1 mouse cellular context compared by ENCODE assay signal in the genomic region with DNA sequence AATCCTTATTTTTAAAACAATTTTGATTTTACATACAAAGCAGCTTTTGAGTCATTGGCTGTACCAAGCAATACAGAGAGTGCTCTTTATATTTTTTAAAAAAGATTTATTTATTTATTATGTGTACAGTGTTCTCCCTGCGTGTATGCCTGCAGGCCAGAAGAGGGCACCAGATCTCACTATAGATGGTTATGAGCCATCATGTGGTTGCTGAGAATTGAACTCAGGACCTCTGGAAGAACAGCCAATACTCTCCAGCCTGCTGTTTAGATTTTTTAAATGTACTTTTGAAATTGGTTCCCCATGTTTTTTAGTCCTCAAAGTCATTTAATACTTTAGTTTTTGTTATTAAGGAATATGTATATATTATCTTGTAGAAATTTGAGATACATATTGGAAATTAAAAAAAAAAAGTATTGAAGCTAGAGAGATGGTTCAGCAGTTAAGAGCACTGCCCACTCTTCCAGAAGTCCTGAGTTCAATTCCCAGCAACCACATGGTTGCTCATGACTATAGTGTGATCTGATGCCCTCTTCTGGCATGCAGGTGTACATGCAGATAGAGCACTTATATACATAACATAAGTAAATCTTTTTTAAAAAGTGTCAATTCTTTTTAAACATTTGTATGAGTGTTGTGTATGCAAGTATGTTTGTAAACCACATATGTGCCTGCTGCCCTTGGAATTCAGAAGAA.
TF ChIP-seq lines count a peak whose summit lies in the region.

No protein-coding gene starts in this region.

TF ChIP-seq in CH12.LX, 34 proteins besides CTCF, POLR2A, EP300 and RAD21:
- TF ChIP-seq JUN (IDR thresholded peaks at IDR 0.05; ENCODE audit: insufficient read depth, low read depth, low read length), result no peak
- TF ChIP-seq BHLHE40 (IDR thresholded peaks at IDR 0.05; ENCODE audit: low read depth, low read length), result no peak
- no peak for TF ChIP-seq MAZ (IDR thresholded peaks at IDR 0.05; ENCODE audit: low read depth, low read length)
- peak; percentile 38; the same call in 1 of the 2 replicates for TF ChIP-seq MAX (IDR thresholded peaks at IDR 0.05; ENCODE audit: low read length)
- peak; percentile 20 for TF ChIP-seq SMC3 (IDR thresholded peaks at IDR 0.05; ENCODE audit: low read depth, low read length)
- no peak for TF ChIP-seq E2F4 (IDR thresholded peaks at IDR 0.05; ENCODE audit: insufficient replicate concordance, low read depth, low read length)
- TF ChIP-seq SIN3A (IDR thresholded peaks at IDR 0.05; ENCODE audit: low read length), result 0 out of 2 replicates have a peak, but pooled peaks have one; percentile 21
- TF ChIP-seq ZC3H11A (IDR thresholded peaks at IDR 0.05; ENCODE audit: low read depth, low read length), result no peak
- TF ChIP-seq ZMIZ1 (IDR thresholded peaks at IDR 0.05; ENCODE audit: low read depth, low read length), result no peak
- TF ChIP-seq CHD1 (IDR thresholded peaks at IDR 0.05; ENCODE audit: low read depth, low read length), result peak; percentile 68; the same call in 1 of the 2 replicates
- TF ChIP-seq TBP (conservative IDR thresholded peaks at IDR 0.05; ENCODE audit: low read depth, low read length), result no peak
- TF ChIP-seq MYC (IDR thresholded peaks at IDR 0.05; ENCODE audit: low read depth, low read length), result peak; percentile 75
- no peak for TF ChIP-seq MAFK (IDR thresholded peaks at IDR 0.05; ENCODE audit: insufficient replicate concordance, low read length)
- no peak for TF ChIP-seq NRF1 (IDR thresholded peaks at IDR 0.05; ENCODE audit: low read depth, low read length)
- no peak for TF ChIP-seq NELFE (IDR thresholded peaks at IDR 0.05; ENCODE audit: low read depth, low read length)
- TF ChIP-seq MEF2A (IDR thresholded peaks at IDR 0.05; ENCODE audit: borderline replicate concordance, low read depth, low read length), result no peak
- TF ChIP-seq GABPA (IDR thresholded peaks at IDR 0.05; ENCODE audit: insufficient replicate concordance, low read depth, low read length), result no peak
- no peak for TF ChIP-seq ELF1 (IDR thresholded peaks at IDR 0.05; ENCODE audit: low read depth, low read length)
- no peak for TF ChIP-seq CHD2 (IDR thresholded peaks at IDR 0.05; ENCODE audit: low read length)
- TF ChIP-seq USF2 (conservative IDR thresholded peaks at IDR 0.05; ENCODE audit: low read depth, low read length), result no peak
- no peak for TF ChIP-seq USF1 (IDR thresholded peaks at IDR 0.05; ENCODE audit: low read depth, low read length)
- no peak for TF ChIP-seq POLR2AphosphoS2 (IDR thresholded peaks at IDR 0.05; ENCODE audit: low read depth, low read length)
- TF ChIP-seq RCOR1 (conservative IDR thresholded peaks at IDR 0.05; ENCODE audit: low read depth, low read length), result no peak
- TF ChIP-seq PAX5 (IDR thresholded peaks at IDR 0.05; ENCODE audit: low read length), result no peak
- no peak for TF ChIP-seq IRF4 (IDR thresholded peaks at IDR 0.05; ENCODE audit: low read depth, low read length)
- no peak for TF ChIP-seq ETS1 (conservative IDR thresholded peaks at IDR 0.05; ENCODE audit: low read depth, low read length)
- no peak for TF ChIP-seq HCFC1 (IDR thresholded peaks at IDR 0.05; ENCODE audit: low read depth, low read length)
- no peak for TF ChIP-seq ZKSCAN1 (IDR thresholded peaks at IDR 0.05; ENCODE audit: borderline replicate concordance, low read depth, low read length)
- no peak for TF ChIP-seq TCF12 (IDR thresholded peaks at IDR 0.05; ENCODE audit: low read depth, low read length)
- no peak for TF ChIP-seq UBTF (IDR thresholded peaks at IDR 0.05; ENCODE audit: low read depth, low read length)
- TF ChIP-seq ZNF384 (IDR thresholded peaks at IDR 0.05; ENCODE audit: low read depth, low read length), result no peak
- no peak for TF ChIP-seq JUND (conservative IDR thresholded peaks at IDR 0.05; ENCODE audit: low read depth, low read length)
- TF ChIP-seq KAT2A (IDR thresholded peaks at IDR 0.05; ENCODE audit: insufficient replicate concordance, low read length), result no peak
- TF ChIP-seq MXI1 (IDR thresholded peaks at IDR 0.05; ENCODE audit: low read depth, low read length), result no peak
